In the genomic region with DNA sequence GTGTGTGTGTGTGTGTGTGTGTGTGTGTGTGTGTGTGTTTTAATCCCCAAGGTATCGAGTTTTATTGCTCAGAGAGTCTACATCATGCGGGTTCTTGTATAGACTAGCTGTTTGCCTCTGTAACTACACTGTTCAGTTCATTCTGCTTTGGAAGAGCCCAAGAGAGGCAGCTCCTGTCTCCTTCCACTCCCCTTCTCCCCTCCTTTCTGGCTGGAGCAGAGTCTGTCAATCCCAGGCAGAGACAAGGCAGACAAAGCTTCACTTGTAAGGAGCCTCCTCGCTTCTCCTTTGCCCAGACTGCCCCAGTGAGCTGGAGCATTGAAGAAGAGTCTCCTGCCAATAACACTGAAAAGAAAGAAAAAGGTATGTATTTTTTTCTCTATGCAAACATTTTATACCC, we compare ENCODE assay signal across 16 mouse cellular contexts. TPM values are rescaled to one million over a fixed set of nuclear protein-coding genes. Genes with fewer than 3 reads are reported as not detected.
A peak's percentile ranks its signal among the peaks of the same experiment; 100 is the strongest.
DNase-seq lines count a peak whose midpoint lies in the region; ATAC-seq and TF ChIP-seq lines count a peak whose summit lies in the region.
"Had no signal": no experiment of that assay in that cellular context is flagged by ENCODE, and none has a peak within 500 bp of the region (broad histone marks: within the 10 kb centered on the region; RNA-seq: fewer than 3 reads in every experiment).

Gene Scrg1, plus strand, starts transcription at position 159 of the 400 bp plus-strand sequence.

- no peak within 1 kb of the TSS for H3K27ac ChIP-seq in hindbrain, embryonic 15.5 days (replicated peaks)
- no peak within 1 kb of the TSS for H3K27ac ChIP-seq in hindbrain, embryonic 11.5 days (ENCODE audit: low read depth, low read length)
- peak within 1 kb of the TSS; percentile 34 for H3K27ac ChIP-seq in embryonic facial prominence, embryonic 15.5 days (replicated peaks)
- H3K27ac ChIP-seq in limb, embryonic 13.5 days = peak within 1 kb of the TSS; percentile 74
- no peak within 1 kb of the TSS for H3K27ac ChIP-seq in intestine, postnatal 0 days (ENCODE audit: low read depth, low read length)
- H3K27ac ChIP-seq: hindbrain, embryonic 10.5 days had no signal

- no peaks in the 10 kb centered on the region for H3K4me1 ChIP-seq in hindbrain, embryonic 15.5 days (replicated peaks)
- no peaks in the 10 kb centered on the region for H3K4me1 ChIP-seq in hindbrain, embryonic 11.5 days (replicated peaks; ENCODE audit: control insufficient read depth, insufficient read depth, low read length)
- no peaks in the 10 kb centered on the region for H3K4me1 ChIP-seq in embryonic facial prominence, embryonic 15.5 days
- peaks cover 7% of the 10 kb centered on the region for H3K4me1 ChIP-seq in limb, embryonic 13.5 days
- H3K4me1 ChIP-seq in intestine, postnatal 0 days (replicated peaks; ENCODE audit: control insufficient read depth, insufficient read depth, low read length) = no peaks in the 10 kb centered on the region
- H3K4me1 ChIP-seq: hindbrain, embryonic 10.5 days had no signal

- no peak for TF ChIP-seq CTCF in intestine, postnatal 0 days (IDR thresholded peaks at IDR 0.05; ENCODE audit: low read depth)

- H3K36me3 ChIP-seq in hindbrain, embryonic 15.5 days = no peaks in the 10 kb centered on the region
- no peaks in the 10 kb centered on the region for H3K36me3 ChIP-seq in hindbrain, embryonic 11.5 days (ENCODE audit: control insufficient read depth, insufficient read depth, low read length)
- no peaks in the 10 kb centered on the region for H3K36me3 ChIP-seq in embryonic facial prominence, embryonic 15.5 days
- H3K36me3 ChIP-seq in limb, embryonic 13.5 days = no peaks in the 10 kb centered on the region
- no peaks in the 10 kb centered on the region for H3K36me3 ChIP-seq in intestine, postnatal 0 days (ENCODE audit: control insufficient read depth, insufficient read depth)
- H3K36me3 ChIP-seq: hindbrain, embryonic 10.5 days had no signal

- H3K9ac ChIP-seq in hindbrain, embryonic 15.5 days = no peak within 1 kb of the TSS
- H3K9ac ChIP-seq in hindbrain, embryonic 11.5 days (ENCODE audit: low read depth, low read length) = no peak within 1 kb of the TSS
- H3K9ac ChIP-seq in embryonic facial prominence, embryonic 15.5 days = no peak within 1 kb of the TSS
- H3K9ac ChIP-seq in limb, embryonic 13.5 days = no peak within 1 kb of the TSS
- no peak within 1 kb of the TSS for H3K9ac ChIP-seq in intestine, postnatal 0 days (ENCODE audit: low read depth, low read length)
- H3K9ac ChIP-seq: liver, postnatal 0 days had no signal

- H3K9me3 ChIP-seq in hindbrain, embryonic 15.5 days = no peaks in the 10 kb centered on the region
- no peaks in the 10 kb centered on the region for H3K9me3 ChIP-seq in hindbrain, embryonic 11.5 days (ENCODE audit: control insufficient read depth, low read length)
- H3K9me3 ChIP-seq in embryonic facial prominence, embryonic 15.5 days (replicated peaks) = no peaks in the 10 kb centered on the region
- H3K9me3 ChIP-seq in limb, embryonic 13.5 days = no peaks in the 10 kb centered on the region
- no peaks in the 10 kb centered on the region for H3K9me3 ChIP-seq in intestine, postnatal 0 days (ENCODE audit: control insufficient read depth)
- H3K9me3 ChIP-seq: hindbrain, embryonic 10.5 days had no signal

- no peak for DNase-seq in hindbrain, embryonic 11.5 days (ENCODE audit: low spot score)
- DNase-seq in brain, adult 2 months (ENCODE audit: low read depth, low spot score) = peak; percentile 26
- DNase-seq in ovary, postnatal 14 days (ENCODE audit: low spot score) = no peak
- no peak for DNase-seq in gastrocnemius, adult 18-20 months (ENCODE audit: low spot score)
- DNase-seq: adrenal gland, postnatal 10 days; cerebellum, adult 8-10 months; kidney, postnatal 10 days; liver, postnatal 0 days; spleen, adult 18-20 months had no signal

- no peak within 1 kb of the TSS for H3K4me2 ChIP-seq in hindbrain, embryonic 15.5 days
- H3K4me2 ChIP-seq in hindbrain, embryonic 11.5 days (replicated peaks; ENCODE audit: low read depth, low read length) = no peak within 1 kb of the TSS
- no peak within 1 kb of the TSS for H3K4me2 ChIP-seq in embryonic facial prominence, embryonic 15.5 days (replicated peaks)
- peak within 1 kb of the TSS; percentile 43 for H3K4me2 ChIP-seq in limb, embryonic 13.5 days (replicated peaks)
- H3K4me2 ChIP-seq in intestine, postnatal 0 days (replicated peaks; ENCODE audit: low read depth) = no peak within 1 kb of the TSS

- ATAC-seq in hindbrain, embryonic 15.5 days (ENCODE audit: low FRiP score, low read depth) = peak; percentile 76
- ATAC-seq in hindbrain, embryonic 11.5 days (ENCODE audit: low FRiP score) = no peak
- no peak for ATAC-seq in embryonic facial prominence, embryonic 15.5 days (ENCODE audit: insufficient number of reproducible peaks, low FRiP score, low TSS enrichment, low read depth)
- peak; percentile 60; the same call in 1 of the 2 replicates for ATAC-seq in limb, embryonic 13.5 days (ENCODE audit: low FRiP score, low read depth)
- ATAC-seq in intestine, postnatal 0 days = no peak
- ATAC-seq: liver, postnatal 0 days had no signal

- 75% methylated on average over 3 of the region's 3 CpGs for WGBS in hindbrain, embryonic 15.5 days
- 77% methylated on average over 3 of the region's 3 CpGs for WGBS in hindbrain, embryonic 11.5 days
- WGBS in embryonic facial prominence, embryonic 15.5 days = 61% methylated on average over 3 of the region's 3 CpGs
- 56% methylated on average over 2 of the region's 3 CpGs for WGBS in limb, embryonic 13.5 days
- WGBS in intestine, postnatal 0 days = 73% methylated on average over 3 of the region's 3 CpGs

- H3K4me3 ChIP-seq in hindbrain, embryonic 15.5 days = no peak within 1 kb of the TSS
- no peak within 1 kb of the TSS for H3K4me3 ChIP-seq in hindbrain, embryonic 11.5 days (ENCODE audit: low read depth, low read length)
- H3K4me3 ChIP-seq in embryonic facial prominence, embryonic 15.5 days (replicated peaks) = no peak within 1 kb of the TSS
- H3K4me3 ChIP-seq in limb, embryonic 13.5 days = peak within 1 kb of the TSS; percentile 21
- H3K4me3 ChIP-seq in intestine, postnatal 0 days (ENCODE audit: low read depth, low read length) = no peak within 1 kb of the TSS
- H3K4me3 ChIP-seq: hindbrain, embryonic 10.5 days had no signal

- no peaks in the 10 kb centered on the region for H3K27me3 ChIP-seq in hindbrain, embryonic 15.5 days
- H3K27me3 ChIP-seq in hindbrain, embryonic 11.5 days (ENCODE audit: control insufficient read depth, insufficient read depth, low read length) = no peaks in the 10 kb centered on the region
- no peaks in the 10 kb centered on the region for H3K27me3 ChIP-seq in embryonic facial prominence, embryonic 15.5 days
- no peaks in the 10 kb centered on the region for H3K27me3 ChIP-seq in limb, embryonic 13.5 days
- H3K27me3 ChIP-seq in intestine, postnatal 0 days (replicated peaks; ENCODE audit: control insufficient read depth, insufficient read depth, low read length) = no peaks in the 10 kb centered on the region
- H3K27me3 ChIP-seq: CH12.LX had no signal

RNA-seq across cellular contexts. Expression of gene Scrg1, which starts in this region (rescaled TPM):
- 8.4 and 10.8 TPM in 2 replicates for polyA plus RNA-seq in hindbrain, embryonic 15.5 days (2015; fragmentation: Nextera tagmentation; extraction: Ambion mirVana)
- 1.4 and 1.6 TPM in 2 replicates for polyA plus RNA-seq in hindbrain, embryonic 11.5 days (2014; fragmentation: Nextera tagmentation; extraction: Ambion mirVana)
- polyA plus RNA-seq in embryonic facial prominence, embryonic 15.5 days (2015; fragmentation: Nextera tagmentation; extraction: Ambion mirVana) = 5.3 and 8.4 TPM in 2 replicates
- polyA plus RNA-seq in limb, embryonic 13.5 days (2015; fragmentation: Nextera tagmentation; extraction: Ambion mirVana) = 16.4 and 17.8 TPM in 2 replicates
- 0.74 and 0.98 TPM in 2 replicates for polyA plus RNA-seq in intestine, postnatal 0 days (2015; fragmentation: Nextera tagmentation; extraction: Ambion mirVana)
- total RNA-seq in gastrocnemius, adult 18-20 months (2021) = not detected
- total RNA-seq: CH12.LX; granulocyte monocyte progenitor cell, adult 5-6 weeks had no signal

Comparison
In these comparisons a context has a peak if more than half of its experiments do, and no peak if none do; other contexts are left out.
1. ATAC-seq: peak in hindbrain, embryonic 15.5 days (single experiment) and limb, embryonic 13.5 days (single experiment); none in hindbrain, embryonic 11.5 days (single experiment), embryonic facial prominence, embryonic 15.5 days (single experiment) and intestine, postnatal 0 days (single experiment).
2. H3K27ac ChIP-seq: peak in embryonic facial prominence, embryonic 15.5 days (single experiment) and limb, embryonic 13.5 days (single experiment); none in hindbrain, embryonic 15.5 days (single experiment), hindbrain, embryonic 11.5 days (single experiment) and intestine, postnatal 0 days (single experiment).